Mouse (Mus musculus) embryonic facial prominence, embryonic 13.5 days (tissue): ENCODE measurements around the gene Il13ra1. TPM values are rescaled to one million over a fixed set of nuclear protein-coding genes. Genes with fewer than 3 reads are reported as not detected.

Experiments used
- ATAC-seq: fragments of 200-750 bp; cut with Nextera tagmentation; 2 replicates; pipeline ENCODE4 v1.8.0; 2017; ENCODE audit warnings: low read depth; ENCODE audit not compliant: insufficient number of reproducible peaks, insufficient read depth, low FRiP score, low TSS enrichment
- H3K27ac ChIP-seq: fragments of 300-500 bp; sonication (generic); 2 replicates; pipeline ENCODE4 v1.5.1; 2015; ENCODE audit warnings: moderate library complexity, mild to moderate bottlenecking, inconsistent platforms
- H3K27me3 ChIP-seq: fragments of 300-500 bp; sonication (generic); 2 replicates; pipeline ENCODE4 v1.6.1; 2015; ENCODE audit warnings: mild to moderate bottlenecking, inconsistent platforms
- H3K36me3 ChIP-seq: fragments of 300-500 bp; sonication (generic); 2 replicates; pipeline ENCODE4 v1.6.1; 2015; ENCODE audit warnings: mild to moderate bottlenecking, inconsistent platforms
- H3K4me1 ChIP-seq: fragments of 300-500 bp; sonication (generic); 2 replicates; pipeline ENCODE4 v1.6.1; 2015; ENCODE audit warnings: inconsistent platforms
- H3K4me2 ChIP-seq: fragments of 300-500 bp; sonication (generic); 2 replicates; pipeline ENCODE4 v1.6.1; 2015; ENCODE audit warnings: moderate library complexity, mild to moderate bottlenecking, inconsistent platforms
- H3K4me3 ChIP-seq: fragments of 300-500 bp; sonication (generic); 2 replicates; pipeline ENCODE4 v1.5.1; 2015; ENCODE audit warnings: mild to moderate bottlenecking, inconsistent platforms
- H3K9ac ChIP-seq: fragments of 300-500 bp; sonication (generic); 2 replicates; pipeline ENCODE4 v1.6.1; 2015; ENCODE audit warnings: mild to moderate bottlenecking, inconsistent platforms
- H3K9me3 ChIP-seq: fragments of 300-500 bp; sonication (generic); 2 replicates; pipeline ENCODE4 v1.6.1; 2016; ENCODE audit warnings: inconsistent platforms
- WGBS: fragments of 180-500 bp; shearing (Covaris S2); methylation state at CpG from one replicate; pipeline ENCODE4 v1.1.7; 2015; ENCODE audit warnings: mixed read lengths; 5-methylcytosine and 5-hydroxymethylcytosine counted together
- polyA plus RNA-seq: library from polyadenylated mRNA; unstranded; fragments of >200 nt; fragmentation: Nextera tagmentation; extraction: Ambion mirVana; gene quantifications from 2 replicates; pipeline ENCODE4 v1.2.1, GENCODE M21; 2015

The Il13ra1 gene
- polyA plus RNA-seq, 1 experiment from 2014 or later, result 9.7 TPM

DNA sequence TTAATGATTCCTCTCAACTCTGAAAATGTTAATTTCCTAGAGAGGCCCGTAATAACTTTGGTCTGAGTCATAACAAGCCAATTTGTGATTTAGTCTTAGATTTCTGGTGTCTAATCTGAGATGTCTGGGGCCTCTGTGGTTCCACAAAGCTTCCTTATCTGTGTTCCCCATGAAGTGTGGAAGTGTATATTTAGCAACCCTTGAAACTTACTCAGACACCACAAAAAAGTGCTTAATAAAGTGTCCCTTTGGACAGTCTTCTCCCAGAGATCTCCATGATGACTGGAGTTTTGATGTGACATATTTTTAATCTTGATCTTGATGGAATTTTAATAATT lies 17.8 kb downstream of the Il13ra1 start:
- WGBS, result 39% methylated on average over 1 of the region's 1 CpGs

DNA sequence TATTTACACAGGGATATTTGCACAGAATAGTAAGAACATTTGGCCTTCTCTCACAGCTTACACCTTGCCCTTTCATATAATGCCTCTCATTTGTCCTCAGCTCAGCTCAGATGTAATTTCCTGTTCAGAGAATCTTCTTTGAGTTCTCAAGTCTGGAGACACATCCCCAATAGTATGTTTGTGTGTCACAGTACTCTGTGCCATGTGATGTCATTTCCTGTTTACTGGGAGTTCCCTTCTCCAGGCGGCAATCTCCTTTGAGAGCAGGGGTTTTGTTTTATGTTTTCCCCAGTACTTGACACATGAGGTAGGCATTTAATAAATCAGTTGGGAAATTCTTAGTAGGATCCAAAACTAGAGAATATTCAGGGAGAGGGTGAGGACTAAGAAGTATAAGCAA lies 24.4 kb downstream of the Il13ra1 start:
- H3K9ac ChIP-seq, result no peak overlapping the region
- 55% methylated on average over 1 of the region's 1 CpGs for WGBS

More for the DNA sequence above, 17.8 kb downstream of the Il13ra1 start:
- Histone ChIP-seq H3K4me1 (no peaks in the 10 kb centered on the region), H3K9me3 (no peaks in the 10 kb centered on the region), H3K36me3 (no peaks in the 10 kb centered on the region), H3K4me3 (no peak overlapping the region), H3K4me2 (no peak overlapping the region), H3K9ac (no peak overlapping the region), H3K27ac (no peak overlapping the region), H3K27me3 (no peaks in the 10 kb centered on the region)
- no peak for ATAC-seq

DNA sequence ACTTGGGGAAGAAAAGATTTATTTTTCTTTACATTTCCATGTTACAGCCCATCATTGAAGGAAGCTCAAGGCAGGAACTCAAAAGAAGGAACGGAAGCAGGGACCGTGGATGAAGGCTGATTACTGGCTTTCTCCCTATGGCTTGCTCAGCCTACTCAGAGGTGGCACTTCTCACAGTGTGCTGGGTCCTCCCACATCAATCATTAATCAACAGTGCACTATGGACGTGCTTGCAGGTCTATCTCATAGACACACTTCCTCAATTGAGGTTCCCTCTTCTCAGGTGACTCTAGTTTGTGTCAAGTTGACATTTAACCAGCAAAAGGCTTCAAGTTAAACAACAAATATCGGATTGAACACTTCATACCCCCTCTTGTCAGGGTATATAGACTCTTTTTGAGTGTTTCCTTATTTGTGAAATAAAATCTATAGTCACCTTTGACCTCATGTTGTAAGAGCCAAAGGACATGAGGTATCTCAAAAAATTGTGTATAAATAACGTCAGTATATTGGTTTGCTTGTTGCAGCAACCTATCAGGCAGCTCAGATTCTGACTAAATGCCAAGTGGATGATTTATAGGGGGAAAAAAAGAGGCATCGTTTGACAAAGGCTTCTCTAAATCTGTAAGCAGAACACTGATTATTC lies 30.2 kb downstream of the Il13ra1 start:
- Histone ChIP-seq H3K4me2 (no peak overlapping the region), H3K27ac (no peak overlapping the region)
- WGBS, result 68% methylated on average over 6 of the region's 6 CpGs

More for the DNA sequence above, 24.4 kb downstream of the Il13ra1 start:
- no peaks in the 10 kb centered on the region for H3K36me3 ChIP-seq
- ATAC-seq, result no peak
- H3K9me3 ChIP-seq, result no peaks in the 10 kb centered on the region
- H3K4me1 ChIP-seq, result no peaks in the 10 kb centered on the region
- H3K27me3 ChIP-seq, result no peaks in the 10 kb centered on the region
- H3K4me3 ChIP-seq, result no peak overlapping the region
- no peak overlapping the region for H3K27ac ChIP-seq
- no peak overlapping the region for H3K4me2 ChIP-seq

DNA sequence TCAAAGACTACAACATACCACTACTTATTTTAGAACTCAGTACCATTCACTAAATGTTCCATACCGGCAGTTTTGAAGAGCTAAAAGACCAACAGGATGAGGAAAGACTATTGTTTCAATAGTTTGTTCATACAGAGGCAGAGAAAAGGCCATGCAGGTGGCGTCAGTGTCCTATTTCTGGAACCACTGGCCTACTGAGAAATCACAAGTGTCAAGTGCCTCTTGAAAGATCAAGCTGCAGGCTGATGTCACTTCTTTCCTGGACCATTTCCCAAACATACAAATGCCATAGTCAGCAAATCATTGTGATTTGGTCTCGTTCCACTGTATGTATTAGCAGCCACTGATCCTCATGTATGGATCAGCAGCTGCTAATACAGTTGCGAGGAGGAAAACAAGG lies 34.8 kb downstream of the Il13ra1 start:
- ATAC-seq, result no peak
- H3K27ac ChIP-seq, result no peak overlapping the region
- no peaks in the 10 kb centered on the region for H3K27me3 ChIP-seq
- WGBS, result 63% methylated on average over 4 of the region's 4 CpGs
- H3K4me1 ChIP-seq, result no peaks in the 10 kb centered on the region
- no peak overlapping the region for H3K4me2 ChIP-seq
- H3K9me3 ChIP-seq, result no peaks in the 10 kb centered on the region
- H3K4me3 ChIP-seq, result no peak overlapping the region
- H3K36me3 ChIP-seq, result no peaks in the 10 kb centered on the region
- no peak overlapping the region for H3K9ac ChIP-seq

More for the DNA sequence above, 30.2 kb downstream of the Il13ra1 start:
- Histone ChIP-seq H3K9ac (no peak overlapping the region), H3K4me1 (no peaks in the 10 kb centered on the region), H3K4me3 (no peak overlapping the region), H3K36me3 (no peaks in the 10 kb centered on the region), H3K27me3 (no peaks in the 10 kb centered on the region), H3K9me3 (no peaks in the 10 kb centered on the region)
- no peak for ATAC-seq

DNA sequence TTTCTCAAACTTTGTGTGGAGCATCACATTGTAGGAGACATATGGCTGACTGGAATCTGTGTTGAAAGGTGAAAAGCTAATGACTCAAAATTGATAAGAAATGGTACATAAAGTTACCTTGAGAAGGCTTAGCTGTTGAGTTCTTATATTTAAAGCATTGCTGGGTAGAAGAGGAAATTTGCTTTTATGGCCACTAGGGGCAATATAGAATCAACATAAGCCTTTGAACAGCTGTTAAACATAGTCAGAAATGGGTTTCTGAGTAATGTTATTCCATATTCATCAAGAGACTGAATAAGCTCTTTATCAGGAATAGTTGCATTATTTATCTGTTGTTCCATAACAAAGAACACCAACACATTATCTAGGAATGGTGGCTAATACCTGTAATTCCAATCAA lies 38.2 kb downstream of the Il13ra1 start:
- H3K4me2 ChIP-seq, result no peak overlapping the region
- ATAC-seq, result no peak
- H3K27me3 ChIP-seq, result no peaks in the 10 kb centered on the region
- H3K4me1 ChIP-seq, result no peaks in the 10 kb centered on the region
- no peak overlapping the region for H3K27ac ChIP-seq
- H3K9me3 ChIP-seq, result no peaks in the 10 kb centered on the region
- H3K9ac ChIP-seq, result no peak overlapping the region
- no peaks in the 10 kb centered on the region for H3K36me3 ChIP-seq
- no peak overlapping the region for H3K4me3 ChIP-seq

DNA sequence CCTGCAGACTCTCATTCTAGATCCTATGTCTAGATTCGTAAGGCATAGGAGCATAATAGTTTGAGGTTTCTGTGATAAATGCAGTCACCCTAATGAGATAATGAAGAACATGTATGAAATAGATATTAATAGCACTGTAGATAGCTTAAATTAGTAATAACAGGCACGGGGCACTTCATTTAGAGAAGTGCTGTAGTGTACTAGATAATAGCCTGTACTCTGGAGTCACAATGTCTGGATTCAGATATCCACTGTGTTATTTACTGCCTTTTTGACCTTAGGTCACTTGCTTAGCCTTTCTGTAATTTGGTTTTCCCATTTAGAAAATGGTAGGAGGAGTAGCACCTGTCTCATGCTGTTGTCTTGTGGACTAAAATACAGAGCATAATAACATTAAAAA lies 44.8 kb downstream of the Il13ra1 start:
- no peaks in the 10 kb centered on the region for H3K27me3 ChIP-seq
- no peaks in the 10 kb centered on the region for H3K9me3 ChIP-seq
- no peak overlapping the region for H3K4me2 ChIP-seq
- no peak overlapping the region for H3K27ac ChIP-seq
- H3K4me3 ChIP-seq, result no peak overlapping the region
- no peak overlapping the region for H3K9ac ChIP-seq
- 72% methylated on average over 2 of the region's 2 CpGs for WGBS
- H3K36me3 ChIP-seq, result no peaks in the 10 kb centered on the region
- ATAC-seq, result no peak
- H3K4me1 ChIP-seq, result no peaks in the 10 kb centered on the region

DNA sequence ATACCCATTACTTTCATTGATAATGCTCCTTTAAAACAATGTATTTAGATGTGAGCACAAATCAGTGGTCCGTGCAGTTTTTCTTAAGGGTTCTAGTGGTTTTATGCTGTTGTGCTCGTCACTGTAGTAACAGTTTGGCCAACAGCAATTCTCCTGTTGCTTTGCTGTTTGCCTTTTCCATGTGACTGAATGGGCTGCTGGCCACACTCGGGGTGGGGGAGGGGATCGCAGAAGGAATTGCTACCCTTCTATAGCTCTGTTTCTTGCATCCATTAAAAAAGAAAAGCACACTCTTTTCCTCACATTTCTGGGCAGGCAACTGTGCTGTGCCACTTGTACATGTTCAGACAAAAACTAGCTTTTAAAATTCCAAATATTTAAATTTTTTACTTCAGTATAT lies 49.7 kb downstream of the Il13ra1 start:
- no peak for ATAC-seq
- no peak overlapping the region for H3K4me2 ChIP-seq
- H3K36me3 ChIP-seq, result no peaks in the 10 kb centered on the region
- no peaks in the 10 kb centered on the region for H3K4me1 ChIP-seq
- no peaks in the 10 kb centered on the region for H3K27me3 ChIP-seq
- H3K9me3 ChIP-seq, result no peaks in the 10 kb centered on the region
- 29% methylated on average over 4 of the region's 4 CpGs for WGBS
- H3K4me3 ChIP-seq, result no peak overlapping the region
- no peak overlapping the region for H3K27ac ChIP-seq
- H3K9ac ChIP-seq, result no peak overlapping the region

DNA sequence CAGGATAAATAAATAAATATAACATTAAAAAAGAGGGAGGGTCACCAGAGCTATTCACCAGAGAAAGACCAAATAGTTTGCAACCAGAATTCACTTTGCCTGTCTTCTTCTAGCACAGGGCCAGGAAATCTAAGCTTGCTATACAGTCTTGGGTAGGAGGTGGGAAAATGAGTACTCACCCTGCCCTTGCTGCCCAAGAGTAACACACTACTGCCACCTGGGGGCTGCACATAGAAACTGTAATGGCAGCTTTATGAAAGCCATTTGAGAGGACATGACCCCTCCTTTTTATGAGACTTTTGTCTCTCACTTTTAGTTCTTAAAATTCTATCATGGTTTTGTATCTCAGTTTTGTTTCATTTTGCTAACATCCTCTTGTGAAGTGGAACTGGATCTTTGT lies 71.7 kb downstream of the Il13ra1 start:
- H3K4me3 ChIP-seq, result no peak overlapping the region
- H3K27me3 ChIP-seq, result no peaks in the 10 kb centered on the region
- H3K36me3 ChIP-seq, result no peaks in the 10 kb centered on the region
- no peak overlapping the region for H3K9ac ChIP-seq
- no peaks in the 10 kb centered on the region for H3K9me3 ChIP-seq
- H3K4me1 ChIP-seq, result no peaks in the 10 kb centered on the region
- H3K4me2 ChIP-seq, result no peak overlapping the region
- no peak for ATAC-seq
- H3K27ac ChIP-seq, result no peak overlapping the region

DNA sequence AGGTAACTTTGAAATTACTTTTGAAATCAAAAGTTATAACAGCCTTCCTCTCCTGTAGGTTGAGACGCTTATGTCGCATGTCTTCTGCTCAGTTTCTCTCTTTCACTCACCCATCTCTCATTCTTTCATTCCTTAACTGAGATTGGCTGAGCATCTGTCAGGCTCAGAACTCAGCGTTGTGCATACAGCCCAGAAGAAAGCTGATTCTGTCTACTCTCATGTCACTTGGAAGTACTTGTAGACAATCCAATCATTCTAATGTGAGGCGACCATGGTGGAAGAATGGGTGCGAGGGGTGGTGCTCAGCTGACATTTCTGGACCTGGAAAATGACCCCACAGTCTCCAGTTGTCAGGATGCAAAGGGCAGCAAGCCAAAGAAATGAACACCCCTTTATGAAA lies 74.1 kb downstream of the Il13ra1 start:
- no peaks in the 10 kb centered on the region for H3K9me3 ChIP-seq
- H3K4me2 ChIP-seq, result no peak overlapping the region
- no peaks in the 10 kb centered on the region for H3K36me3 ChIP-seq
- no peak overlapping the region for H3K9ac ChIP-seq
- no peaks in the 10 kb centered on the region for H3K4me1 ChIP-seq
- H3K27ac ChIP-seq, result no peak overlapping the region
- no peaks in the 10 kb centered on the region for H3K27me3 ChIP-seq
- H3K4me3 ChIP-seq, result no peak overlapping the region
- 60% methylated on average over 5 of the region's 5 CpGs for WGBS
- ATAC-seq, result no peak

DNA sequence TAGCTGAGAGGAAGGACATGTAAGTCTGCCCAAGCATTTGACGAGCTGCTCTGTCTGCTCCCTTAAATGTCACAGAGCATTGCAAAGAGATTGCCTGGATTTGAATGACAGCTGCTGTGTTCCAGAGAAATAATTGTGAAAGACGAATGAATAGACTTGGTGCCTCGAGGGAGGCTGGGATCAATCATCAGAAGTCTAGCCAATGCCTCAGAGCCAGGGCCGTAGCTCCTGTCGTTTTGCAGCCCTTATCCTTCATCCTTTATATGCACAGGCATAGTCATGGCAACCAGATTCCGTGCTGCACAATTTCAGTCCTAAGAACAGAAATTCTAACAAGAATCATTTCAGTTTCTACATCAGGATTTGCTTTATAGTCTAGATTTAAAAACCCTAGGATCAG lies 74.5 kb downstream of the Il13ra1 start:
- H3K36me3 ChIP-seq, result no peaks in the 10 kb centered on the region
- H3K4me3 ChIP-seq, result no peak overlapping the region
- ATAC-seq, result no peak
- no peaks in the 10 kb centered on the region for H3K4me1 ChIP-seq
- WGBS, result 42% methylated on average over 6 of the region's 6 CpGs
- H3K4me2 ChIP-seq, result no peak overlapping the region
- H3K27me3 ChIP-seq, result no peaks in the 10 kb centered on the region
- H3K9me3 ChIP-seq, result no peaks in the 10 kb centered on the region
- H3K9ac ChIP-seq, result no peak overlapping the region
- no peak overlapping the region for H3K27ac ChIP-seq

DNA sequence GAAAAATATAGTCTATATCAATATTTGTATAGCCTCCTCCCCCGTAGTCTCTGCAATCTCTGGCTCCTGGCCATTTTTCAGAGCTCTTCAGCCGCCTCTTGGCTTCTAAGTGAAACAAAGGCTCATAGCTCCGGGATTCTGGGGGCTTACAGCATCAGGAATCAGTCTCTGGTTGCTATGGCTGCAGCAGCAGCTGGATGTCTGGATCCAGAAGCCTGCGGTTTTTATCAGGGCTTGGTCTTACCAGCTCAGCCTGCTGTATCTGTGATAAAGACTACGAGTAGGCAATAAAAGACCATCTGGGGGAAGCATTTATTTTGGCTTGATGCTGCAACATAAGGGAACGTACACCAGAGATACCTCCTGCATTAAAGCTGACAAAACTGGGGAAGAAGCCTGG lies 82.0 kb downstream of the Il13ra1 start:
- WGBS, result 35% methylated on average over 6 of the region's 6 CpGs
- H3K27ac ChIP-seq, result no peak overlapping the region
- no peak overlapping the region for H3K4me3 ChIP-seq
- no peaks in the 10 kb centered on the region for H3K36me3 ChIP-seq
- peaks cover 15% of the 10 kb centered on the region; the same call in 1 of the 2 replicates for H3K27me3 ChIP-seq
- no peak for ATAC-seq
- H3K4me2 ChIP-seq, result no peak overlapping the region
- H3K4me1 ChIP-seq, result 0 out of 2 replicates have a peak, but pooled peaks cover 3% of the 10 kb centered on the region
- no peaks in the 10 kb centered on the region for H3K9me3 ChIP-seq
- H3K9ac ChIP-seq, result no peak overlapping the region

DNA sequence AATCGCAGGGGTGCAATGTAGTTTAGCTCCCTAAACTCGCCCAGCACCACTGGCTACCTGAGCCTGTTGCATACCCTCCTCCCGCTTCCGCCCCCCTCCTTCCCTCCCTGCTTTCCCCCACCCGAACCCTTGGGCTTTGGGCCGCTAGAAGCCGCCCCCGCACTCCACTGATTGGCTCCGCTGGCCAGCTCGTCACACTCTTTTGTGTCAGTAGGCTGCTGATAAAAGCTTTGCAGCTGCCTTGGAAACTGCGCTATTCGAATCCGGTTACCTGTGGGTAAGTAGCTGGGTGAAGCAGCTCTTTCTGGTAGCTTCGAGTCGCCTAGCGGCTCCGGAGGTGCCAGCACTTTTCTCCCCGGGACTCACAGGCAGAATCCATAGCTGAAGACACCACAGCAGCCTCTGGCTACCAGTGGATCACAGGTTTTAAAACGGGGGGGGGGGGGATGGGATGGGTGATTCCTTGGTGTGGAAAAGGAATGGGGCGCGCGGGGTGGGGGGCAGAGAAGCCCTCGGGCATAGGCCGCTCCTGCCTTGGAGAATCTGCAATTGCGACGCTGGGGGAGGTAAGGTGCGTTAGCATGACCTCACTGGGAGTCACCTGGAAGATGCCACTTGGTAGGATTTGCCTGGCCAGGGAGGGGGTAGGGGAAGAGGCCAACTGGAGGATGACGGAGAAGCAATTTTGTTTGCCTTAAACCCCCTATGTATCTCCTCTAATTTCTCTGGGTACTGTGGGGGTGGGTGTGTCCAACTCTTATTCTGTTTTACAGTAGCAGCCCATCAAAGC lies 84.0 kb downstream of the Il13ra1 start, which contains the start of gene Zcchc12:
Gene Zcchc12 (plus strand): TSS at position 169 of the 790 bp plus-strand sequence.
- Histone ChIP-seq H3K4me2 (peak within 1 kb of the TSS; percentile 54), H3K27ac (no peak within 1 kb of the TSS), H3K9me3 (no peaks in the 10 kb centered on the region), H3K27me3 (peaks cover 15% of the 10 kb centered on the region; the same call in 1 of the 2 replicates), H3K9ac (no peak within 1 kb of the TSS), H3K4me1 (0 out of 2 replicates have a peak, but pooled peaks cover 3% of the 10 kb centered on the region), H3K4me3 (peak within 1 kb of the TSS; percentile 31), H3K36me3 (no peaks in the 10 kb centered on the region)
- 27% methylated on average over 27 of the region's 28 CpGs for WGBS
- no peak for ATAC-seq
